Mouse (Mus musculus): ENCODE results near the gene Mcrs1. TPM values are rescaled to one million over a fixed set of nuclear protein-coding genes. Genes with fewer than 3 reads are reported as not detected.

Mcrs1 gene
- polyA plus RNA-seq, 1 experiment: 39.0 TPM

GRCm38 (mm10) chr15:99226090-99226489 lies 25.7 kb downstream of the Mcrs1 start:
- WGBS: 26% methylated on average over 14 of the region's 14 CpGs
- Histone ChIP-seq H3K27ac (ENCODE audit: control insufficient read depth, insufficient read depth, low read depth, low read length, poor library complexity) (no peak overlapping the region), H3K4me3 (replicated peaks; ENCODE audit: control insufficient read depth, low read depth, low read length) (no peak overlapping the region), H3K4me1 (ENCODE audit: control insufficient read depth, insufficient read depth, low read length) (no peaks in the 10 kb centered on the region)
- no peak for TF ChIP-seq POLR2A (IDR thresholded peaks at IDR 0.05; ENCODE audit: borderline replicate concordance, control insufficient read depth, low read depth, low read length)
- no peak for TF ChIP-seq CTCF (IDR thresholded peaks at IDR 0.05; ENCODE audit: control insufficient read depth, insufficient read depth, low read length)

- Histone ChIP-seq H3K4me1 (ENCODE audit: control insufficient read depth, insufficient read depth, low read length) (no peaks in the 10 kb centered on the region), H3K4me3 (replicated peaks; ENCODE audit: control insufficient read depth, low read depth, low read length) (no peak overlapping the region), H3K27ac (ENCODE audit: control insufficient read depth, insufficient read depth, low read depth, low read length, poor library complexity) (no peak overlapping the region)
- no peak for TF ChIP-seq CTCF (IDR thresholded peaks at IDR 0.05; ENCODE audit: control insufficient read depth, insufficient read depth, low read length)
- no peak for TF ChIP-seq POLR2A (IDR thresholded peaks at IDR 0.05; ENCODE audit: borderline replicate concordance, control insufficient read depth, low read depth, low read length)
- 4% methylated on average over 22 of the region's 22 CpGs for WGBS
Observed at GRCm38 (mm10) chr15:99225081-99225810, 26.5 kb downstream of the Mcrs1 start.

- 4% methylated on average over 66 of the region's 66 CpGs for WGBS
Observed at GRCm38 (mm10) chr15:99224208-99224911, 27.4 kb downstream of the Mcrs1 start, which contains the start of gene Kcnh3. Gene Kcnh3 (plus strand): TSS chr15:99224861.

GRCm38 (mm10) chr15:99223585-99224207 lies 28.1 kb downstream of the Mcrs1 start:
- 2% methylated on average over 46 of the region's 46 CpGs for WGBS
- TF ChIP-seq CTCF (IDR thresholded peaks at IDR 0.05; ENCODE audit: control insufficient read depth, insufficient read depth, low read length) (no peak), POLR2A (IDR thresholded peaks at IDR 0.05; ENCODE audit: borderline replicate concordance, control insufficient read depth, low read depth, low read length) (no peak)
- Histone ChIP-seq H3K4me3 (replicated peaks; ENCODE audit: control insufficient read depth, low read depth, low read length) (no peak overlapping the region), H3K4me1 (ENCODE audit: control insufficient read depth, insufficient read depth, low read length) (no peaks in the 10 kb centered on the region), H3K27ac (ENCODE audit: control insufficient read depth, insufficient read depth, low read depth, low read length, poor library complexity) (no peak overlapping the region)

More at GRCm38 (mm10) chr15:99224208-99224911, 27.4 kb downstream of the Mcrs1 start, which contains the start of gene Kcnh3:
- Histone ChIP-seq H3K4me3 (replicated peaks; ENCODE audit: control insufficient read depth, low read depth, low read length) (no peak within 1 kb of the TSS), H3K27ac (ENCODE audit: control insufficient read depth, insufficient read depth, low read depth, low read length, poor library complexity) (no peak within 1 kb of the TSS), H3K4me1 (ENCODE audit: control insufficient read depth, insufficient read depth, low read length) (no peaks in the 10 kb centered on the region)
- TF ChIP-seq POLR2A (IDR thresholded peaks at IDR 0.05; ENCODE audit: borderline replicate concordance, control insufficient read depth, low read depth, low read length) (no peak), CTCF (IDR thresholded peaks at IDR 0.05; ENCODE audit: control insufficient read depth, insufficient read depth, low read length) (no peak)

GRCm38 (mm10) chr15:99222794-99223584 lies 28.8 kb downstream of the Mcrs1 start:
- Histone ChIP-seq H3K4me3 (replicated peaks; ENCODE audit: control insufficient read depth, low read depth, low read length) (no peak overlapping the region), H3K27ac (ENCODE audit: control insufficient read depth, insufficient read depth, low read depth, low read length, poor library complexity) (no peak overlapping the region), H3K4me1 (ENCODE audit: control insufficient read depth, insufficient read depth, low read length) (no peaks in the 10 kb centered on the region)
- TF ChIP-seq POLR2A (IDR thresholded peaks at IDR 0.05; ENCODE audit: borderline replicate concordance, control insufficient read depth, low read depth, low read length) (no peak), CTCF (IDR thresholded peaks at IDR 0.05; ENCODE audit: control insufficient read depth, insufficient read depth, low read length) (no peak)
- WGBS: 6% methylated on average over 18 of the region's 18 CpGs

GRCm38 (mm10) chr15:99221315-99221952 lies 30.3 kb downstream of the Mcrs1 start:
- WGBS: 22% methylated on average over 8 of the region's 8 CpGs
- TF ChIP-seq CTCF (IDR thresholded peaks at IDR 0.05; ENCODE audit: control insufficient read depth, insufficient read depth, low read length) (no peak), POLR2A (IDR thresholded peaks at IDR 0.05; ENCODE audit: borderline replicate concordance, control insufficient read depth, low read depth, low read length) (no peak)
- Histone ChIP-seq H3K27ac (ENCODE audit: control insufficient read depth, insufficient read depth, low read depth, low read length, poor library complexity) (no peak overlapping the region), H3K4me3 (replicated peaks; ENCODE audit: control insufficient read depth, low read depth, low read length) (no peak overlapping the region), H3K4me1 (ENCODE audit: control insufficient read depth, insufficient read depth, low read length) (no peaks in the 10 kb centered on the region)

- 81% methylated on average over 4 of the region's 4 CpGs for WGBS
Observed at GRCm38 (mm10) chr15:99217630-99218029, 34.1 kb downstream of the Mcrs1 start.

More at GRCm38 (mm10) chr15:99217630-99218029, 34.1 kb downstream of the Mcrs1 start:
- TF ChIP-seq CTCF (IDR thresholded peaks at IDR 0.05; ENCODE audit: control insufficient read depth, insufficient read depth, low read length): no peak
- TF ChIP-seq POLR2A (IDR thresholded peaks at IDR 0.05; ENCODE audit: borderline replicate concordance, control insufficient read depth, low read depth, low read length): no peak
- H3K27ac ChIP-seq (ENCODE audit: control insufficient read depth, insufficient read depth, low read depth, low read length, poor library complexity): no peak overlapping the region
- H3K4me1 ChIP-seq (ENCODE audit: control insufficient read depth, insufficient read depth, low read length): no peaks in the 10 kb centered on the region
- H3K4me3 ChIP-seq (replicated peaks; ENCODE audit: control insufficient read depth, low read depth, low read length): no peak overlapping the region

Measured in bone marrow, adult 2 months (tissue).